Mouse (Mus musculus): ENCODE results near the gene Oaf. TPM values are rescaled to one million over a fixed set of nuclear protein-coding genes. Genes with fewer than 3 reads are reported as not detected.
A peak's percentile ranks its signal among the peaks of the same experiment; 100 is the strongest.

Oaf gene
- polyA plus RNA-seq, 1 experiment from 2014 or later, result 86.1 TPM

DNA sequence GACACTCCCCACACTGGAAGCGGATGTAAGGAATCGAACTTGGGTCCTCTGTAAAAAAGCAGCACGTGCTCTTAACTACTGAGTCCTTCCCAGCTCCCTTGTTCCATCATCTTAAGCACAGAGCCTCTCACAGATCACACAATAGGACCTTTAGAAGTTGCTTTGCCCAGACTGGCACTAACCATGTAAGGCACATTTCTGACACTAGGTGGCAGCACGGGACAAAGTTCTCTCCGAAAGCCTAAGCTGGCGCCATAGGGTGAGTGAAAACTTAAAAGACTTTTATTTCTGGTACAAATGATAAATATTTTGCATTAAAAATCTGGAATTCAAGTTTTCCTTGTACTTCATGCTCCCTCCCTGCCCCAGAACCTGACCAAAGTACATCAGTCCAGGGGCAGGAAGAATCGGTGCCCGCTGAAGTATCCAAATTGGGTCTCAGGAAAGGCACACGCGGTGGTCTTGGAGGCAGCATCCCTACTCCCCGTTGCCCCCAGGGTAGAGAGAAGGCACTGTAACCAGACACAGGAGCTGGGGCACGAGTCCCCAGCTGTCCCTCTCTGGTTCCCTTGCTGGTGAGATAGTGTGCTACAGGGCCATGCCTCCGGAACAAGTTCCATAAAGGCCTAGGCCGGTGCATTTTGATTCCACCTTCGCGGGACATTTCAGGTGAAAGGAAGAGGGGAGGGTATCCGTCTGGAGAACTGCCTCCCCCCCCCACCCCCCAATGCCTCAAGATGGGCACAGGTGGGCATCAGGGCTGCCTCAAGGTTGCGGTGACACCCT lies 17.9 kb downstream of the Oaf start:
- Histone ChIP-seq H3K27ac (peak overlapping the region; percentile 80), H3K4me1 (peaks cover 28% of the 10 kb centered on the region), H3K27me3 (no peaks in the 10 kb centered on the region), H3K4me3 (no peak overlapping the region), H3K9me3 (no peaks in the 10 kb centered on the region), H3K36me3 (peaks cover 56% of the 10 kb centered on the region), H3K9ac (no peak overlapping the region), H3K4me2 (peak overlapping the region; percentile 5; the same call in 1 of the 2 replicates)
- peak; percentile 39; the same call in 1 of the 2 replicates for ATAC-seq (ENCODE audit: insufficient number of reproducible peaks, insufficient read depth, low FRiP score, low TSS enrichment, low read depth)
- WGBS, result 27% methylated on average over 18 of the region's 18 CpGs

DNA sequence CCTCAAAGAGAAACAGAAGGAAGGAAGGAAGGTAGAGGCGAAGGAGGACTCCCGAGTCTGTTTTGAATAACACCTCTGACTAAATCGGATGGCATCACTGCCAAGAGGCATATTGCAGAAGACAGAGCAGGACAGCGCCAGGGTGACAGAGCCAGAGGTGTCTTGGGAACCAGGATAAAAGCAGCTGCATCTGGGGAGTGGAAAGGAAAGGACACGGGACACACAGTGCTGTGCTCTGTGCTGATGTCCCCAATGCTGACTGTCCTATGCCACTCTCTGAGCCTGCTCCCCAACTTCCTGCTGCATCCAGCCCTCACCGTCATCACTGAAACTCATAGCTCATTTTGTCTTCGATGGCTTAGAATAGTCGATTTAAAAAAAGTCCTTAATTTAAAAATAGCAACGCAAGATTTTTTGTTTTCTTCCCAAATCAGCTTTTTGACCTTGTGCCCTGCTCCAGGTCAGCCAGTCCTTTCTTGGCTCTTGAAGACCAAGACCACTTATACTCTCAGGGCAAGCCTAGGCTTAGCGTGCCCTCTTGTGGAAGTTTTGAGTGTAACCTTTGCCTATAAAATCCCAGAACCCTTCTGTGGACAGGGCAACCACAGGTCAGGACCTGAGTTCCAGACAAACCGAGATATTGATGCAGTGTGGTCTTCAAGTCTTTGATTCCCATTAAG lies 28.8 kb downstream of the Oaf start:
- Histone ChIP-seq H3K4me2 (peak overlapping the region; percentile 40), H3K9ac (no peak overlapping the region), H3K4me3 (no peak overlapping the region), H3K27ac (peak overlapping the region; percentile 39; the same call in 1 of the 2 replicates), H3K36me3 (no peaks in the 10 kb centered on the region), H3K4me1 (peaks cover 17% of the 10 kb centered on the region), H3K9me3 (no peaks in the 10 kb centered on the region), H3K27me3 (peaks cover 14% of the 10 kb centered on the region)
- peak; percentile 56; the same call in 1 of the 2 replicates for ATAC-seq (ENCODE audit: insufficient number of reproducible peaks, insufficient read depth, low FRiP score, low TSS enrichment, low read depth)
- WGBS, result 18% methylated on average over 11 of the region's 11 CpGs

DNA sequence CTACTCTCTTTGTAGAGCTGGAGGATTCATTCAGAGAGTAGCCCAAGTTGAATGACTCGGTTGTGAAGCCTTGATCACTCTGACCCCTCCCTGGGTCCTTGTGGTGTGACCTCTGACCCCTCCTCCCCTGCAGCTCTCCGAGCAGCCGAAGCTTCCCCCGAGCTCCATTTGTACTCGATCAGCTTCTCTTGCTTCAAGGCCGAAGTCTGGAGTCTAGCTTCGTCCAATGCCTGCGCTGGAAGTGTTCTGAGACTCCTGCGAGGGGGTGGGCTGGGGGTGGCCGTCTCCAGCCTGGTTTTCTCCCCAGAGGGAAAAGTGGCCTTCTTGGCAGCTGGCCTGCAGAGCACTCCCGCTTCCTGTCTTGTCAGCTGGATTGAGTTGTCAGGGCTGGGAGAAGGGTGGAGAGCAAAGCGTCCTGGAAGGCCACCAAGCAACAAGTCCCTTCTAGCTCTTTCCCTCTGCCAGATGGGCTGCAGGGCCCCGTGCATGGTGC lies 29.5 kb downstream of the Oaf start, which contains the start of gene Pou2f3:
TSS of gene Pou2f3 (minus strand) at position 180 of the 493 bp plus-strand sequence.
- peaks cover 21% of the 10 kb centered on the region for H3K27me3 ChIP-seq
- H3K4me2 ChIP-seq, result peak within 1 kb of the TSS; percentile 40
- H3K4me3 ChIP-seq, result peak within 1 kb of the TSS; percentile 4; the same call in 1 of the 2 replicates
- peaks cover 23% of the 10 kb centered on the region for H3K4me1 ChIP-seq
- H3K9ac ChIP-seq, result peak within 1 kb of the TSS; percentile 23; the same call in 1 of the 2 replicates
- peak within 1 kb of the TSS; percentile 39; the same call in 1 of the 2 replicates for H3K27ac ChIP-seq
- no peaks in the 10 kb centered on the region for H3K36me3 ChIP-seq
- WGBS, result 3% methylated on average over 13 of the region's 13 CpGs
- no peaks in the 10 kb centered on the region for H3K9me3 ChIP-seq
- 0 out of 2 replicates have a peak, but pooled peaks have one; percentile 50 for ATAC-seq (ENCODE audit: insufficient number of reproducible peaks, insufficient read depth, low FRiP score, low TSS enrichment, low read depth)

DNA sequence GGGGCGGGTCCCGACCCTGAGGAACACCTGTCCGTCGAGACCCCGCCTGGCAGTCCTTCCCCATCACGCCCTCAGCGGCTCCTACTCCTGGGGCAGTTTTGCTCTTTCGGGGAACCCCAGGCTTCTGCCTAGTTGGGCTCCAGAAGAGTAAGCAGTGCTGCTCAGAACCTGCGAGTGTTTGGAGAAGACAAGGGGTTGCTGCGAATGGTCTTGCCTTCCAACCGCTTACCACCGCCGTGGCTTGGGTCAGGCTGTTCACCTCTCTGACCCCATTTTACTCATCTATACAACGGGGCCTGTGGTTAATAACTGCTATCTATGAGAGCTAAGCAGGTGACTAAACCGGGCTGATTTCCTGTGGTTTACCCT lies 33.7 kb downstream of the Oaf start:
- Histone ChIP-seq H3K4me2 (peak overlapping the region; percentile 81), H3K9ac (peak overlapping the region; percentile 63), H3K4me1 (peaks cover 27% of the 10 kb centered on the region), H3K4me3 (peak overlapping the region; percentile 45), H3K9me3 (no peaks in the 10 kb centered on the region), H3K36me3 (no peaks in the 10 kb centered on the region), H3K27ac (no peak overlapping the region), H3K27me3 (peaks cover 53% of the 10 kb centered on the region)
- no peak for ATAC-seq (ENCODE audit: insufficient number of reproducible peaks, insufficient read depth, low FRiP score, low TSS enrichment, low read depth)
- WGBS, result 5% methylated on average over 15 of the region's 15 CpGs

DNA sequence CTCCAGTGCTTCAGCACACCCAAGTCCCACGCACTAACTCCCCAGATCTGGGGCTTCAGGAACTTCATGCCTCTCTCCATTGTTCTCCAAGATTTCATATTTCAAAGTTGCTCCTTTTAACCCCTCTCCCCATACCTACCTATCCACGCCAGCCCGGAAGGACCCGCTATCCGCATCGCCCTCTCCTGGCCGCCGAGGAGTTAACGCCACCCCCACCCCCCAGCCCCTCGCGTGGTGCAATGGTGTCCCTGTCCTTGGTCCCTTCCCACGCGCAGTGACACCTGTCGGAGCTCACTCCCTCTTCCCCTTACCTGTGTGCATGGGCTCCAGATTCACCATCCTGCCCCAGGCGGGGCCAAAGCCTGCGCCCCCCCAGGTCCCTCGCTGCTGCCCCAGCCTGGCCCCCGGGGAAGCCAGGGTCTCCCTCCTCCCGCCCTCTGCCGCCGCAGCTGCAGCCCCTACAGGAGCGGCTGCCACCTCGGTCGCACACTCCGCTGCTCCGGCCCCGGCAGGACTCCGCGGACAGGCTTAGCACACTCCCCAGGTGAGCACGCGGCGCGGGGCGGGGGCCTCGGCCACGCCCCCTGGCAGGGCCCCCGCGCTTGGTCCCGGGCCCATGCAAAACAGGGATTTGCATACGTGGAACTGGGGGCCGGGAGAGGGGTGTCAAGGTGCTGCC lies 34.2 kb downstream of the Oaf start:
- Histone ChIP-seq H3K9ac (peak overlapping the region; percentile 63), H3K27me3 (peaks cover 53% of the 10 kb centered on the region), H3K4me2 (peak overlapping the region; percentile 81), H3K36me3 (no peaks in the 10 kb centered on the region), H3K27ac (no peak overlapping the region), H3K4me3 (peak overlapping the region; percentile 45), H3K4me1 (peaks cover 26% of the 10 kb centered on the region), H3K9me3 (no peaks in the 10 kb centered on the region)
- ATAC-seq (ENCODE audit: insufficient number of reproducible peaks, insufficient read depth, low FRiP score, low TSS enrichment, low read depth), result no peak
- WGBS, result 3% methylated on average over 41 of the region's 41 CpGs

DNA sequence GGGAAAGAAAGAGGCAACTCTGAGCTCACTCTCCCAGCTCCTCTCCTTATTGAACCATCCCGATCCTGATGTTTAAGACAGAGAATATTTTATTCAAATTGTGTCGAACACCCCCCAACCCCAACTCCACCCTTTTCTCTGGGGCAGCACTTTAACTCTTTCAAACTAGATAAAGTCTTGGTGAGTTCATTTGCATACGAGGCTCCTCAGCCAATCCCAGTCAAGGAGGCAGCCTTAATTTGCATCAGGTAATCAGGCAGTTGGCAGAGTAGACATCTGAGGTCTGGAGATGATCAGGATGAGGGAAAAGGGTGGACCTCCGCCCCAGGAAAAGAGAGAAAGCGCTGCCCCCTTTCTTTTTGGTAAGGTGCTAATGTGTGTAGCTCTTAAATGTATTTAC lies 39.5 kb downstream of the Oaf start:
- H3K27ac ChIP-seq, result no peak overlapping the region
- H3K36me3 ChIP-seq, result no peaks in the 10 kb centered on the region
- no peak overlapping the region for H3K9ac ChIP-seq
- H3K9me3 ChIP-seq, result no peaks in the 10 kb centered on the region
- H3K4me1 ChIP-seq, result peaks cover 16% of the 10 kb centered on the region
- peaks cover 42% of the 10 kb centered on the region for H3K27me3 ChIP-seq
- H3K4me2 ChIP-seq, result peak overlapping the region; percentile 47
- no peak for ATAC-seq (ENCODE audit: insufficient number of reproducible peaks, insufficient read depth, low FRiP score, low TSS enrichment, low read depth)
- 0 out of 2 replicates have a peak overlapping the region, but pooled peaks have one; percentile 0 for H3K4me3 ChIP-seq
- 7% methylated on average over 5 of the region's 5 CpGs for WGBS

DNA sequence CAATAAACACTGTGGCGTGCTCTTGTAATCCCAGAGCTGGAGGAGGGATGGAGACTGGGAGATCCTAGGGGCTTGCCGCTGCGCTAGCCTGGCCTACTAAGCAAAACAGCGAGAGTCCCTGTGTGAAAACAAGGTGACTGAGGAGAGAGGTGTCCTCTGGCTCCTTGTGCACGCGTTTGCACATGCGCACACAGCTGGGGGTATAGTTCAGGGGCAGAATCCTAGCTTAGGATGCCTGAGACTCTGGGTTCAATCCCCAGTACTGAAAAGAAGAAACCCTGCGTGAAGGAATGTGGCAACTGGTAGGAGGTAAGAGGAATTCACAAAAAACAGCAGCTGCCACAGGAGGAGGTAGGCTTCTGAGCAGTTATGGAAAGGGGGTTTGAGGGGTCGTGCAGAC lies 45.7 kb downstream of the Oaf start:
- 13% methylated on average over 9 of the region's 9 CpGs for WGBS

DNA sequence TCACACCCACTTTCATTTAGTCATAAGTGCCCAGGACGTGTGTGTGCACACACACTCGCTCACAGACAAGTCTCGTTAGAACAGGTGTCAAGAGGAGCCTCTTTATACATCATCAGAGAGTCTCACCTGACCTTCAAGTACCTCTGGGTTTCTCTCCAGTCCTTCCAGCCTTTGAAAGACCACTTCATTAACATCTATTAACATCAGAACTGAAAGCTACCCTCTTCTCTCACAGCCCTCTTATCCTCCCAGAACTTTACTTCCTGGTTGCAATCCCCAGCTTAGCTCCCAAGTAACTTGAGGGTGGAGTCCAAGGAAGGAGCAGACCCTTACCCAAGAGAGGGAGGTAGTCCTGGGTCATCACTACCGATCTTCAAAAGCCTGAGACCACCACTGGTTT lies 48.1 kb downstream of the Oaf start:
- no peak overlapping the region for H3K4me2 ChIP-seq
- no peak overlapping the region for H3K27ac ChIP-seq
- no peaks in the 10 kb centered on the region for H3K9me3 ChIP-seq
- H3K36me3 ChIP-seq, result no peaks in the 10 kb centered on the region
- 60% methylated on average over 4 of the region's 4 CpGs for WGBS
- H3K27me3 ChIP-seq, result peaks cover 11% of the 10 kb centered on the region
- no peaks in the 10 kb centered on the region for H3K4me1 ChIP-seq
- H3K9ac ChIP-seq, result no peak overlapping the region
- H3K4me3 ChIP-seq, result no peak overlapping the region
- ATAC-seq (ENCODE audit: insufficient number of reproducible peaks, insufficient read depth, low FRiP score, low TSS enrichment, low read depth), result no peak

More for the DNA sequence above, 45.7 kb downstream of the Oaf start:
- no peak overlapping the region for H3K9ac ChIP-seq
- no peak overlapping the region for H3K4me3 ChIP-seq
- no peak overlapping the region for H3K4me2 ChIP-seq
- H3K36me3 ChIP-seq, result no peaks in the 10 kb centered on the region
- peaks cover 14% of the 10 kb centered on the region for H3K27me3 ChIP-seq
- no peaks in the 10 kb centered on the region for H3K4me1 ChIP-seq
- H3K9me3 ChIP-seq, result no peaks in the 10 kb centered on the region
- no peak overlapping the region for H3K27ac ChIP-seq
- ATAC-seq (ENCODE audit: insufficient number of reproducible peaks, insufficient read depth, low FRiP score, low TSS enrichment, low read depth), result no peak

DNA sequence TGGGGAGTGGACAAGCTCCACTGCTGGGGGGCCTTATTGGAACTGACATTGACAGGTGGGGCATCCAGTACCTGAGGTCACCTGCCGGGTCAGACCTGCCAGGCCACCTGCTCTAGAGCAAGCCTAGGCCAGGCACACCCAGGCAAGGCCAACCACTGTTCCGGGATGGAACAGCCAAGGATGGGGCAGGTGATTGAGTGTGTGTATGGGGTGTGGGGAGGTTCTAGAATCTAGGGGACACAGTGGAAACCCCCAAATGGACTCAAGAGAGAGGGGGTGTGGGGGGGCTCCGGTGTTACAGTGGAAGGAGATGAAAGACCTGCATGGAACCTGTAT lies 50.7 kb downstream of the Oaf start:
- Histone ChIP-seq H3K36me3 (no peaks in the 10 kb centered on the region), H3K9ac (no peak overlapping the region), H3K4me3 (no peak overlapping the region), H3K4me1 (no peaks in the 10 kb centered on the region), H3K27me3 (peaks cover 9% of the 10 kb centered on the region), H3K9me3 (no peaks in the 10 kb centered on the region), H3K4me2 (no peak overlapping the region), H3K27ac (no peak overlapping the region)
- ATAC-seq (ENCODE audit: insufficient number of reproducible peaks, insufficient read depth, low FRiP score, low TSS enrichment, low read depth), result no peak
- 65% methylated on average over 3 of the region's 3 CpGs for WGBS

DNA sequence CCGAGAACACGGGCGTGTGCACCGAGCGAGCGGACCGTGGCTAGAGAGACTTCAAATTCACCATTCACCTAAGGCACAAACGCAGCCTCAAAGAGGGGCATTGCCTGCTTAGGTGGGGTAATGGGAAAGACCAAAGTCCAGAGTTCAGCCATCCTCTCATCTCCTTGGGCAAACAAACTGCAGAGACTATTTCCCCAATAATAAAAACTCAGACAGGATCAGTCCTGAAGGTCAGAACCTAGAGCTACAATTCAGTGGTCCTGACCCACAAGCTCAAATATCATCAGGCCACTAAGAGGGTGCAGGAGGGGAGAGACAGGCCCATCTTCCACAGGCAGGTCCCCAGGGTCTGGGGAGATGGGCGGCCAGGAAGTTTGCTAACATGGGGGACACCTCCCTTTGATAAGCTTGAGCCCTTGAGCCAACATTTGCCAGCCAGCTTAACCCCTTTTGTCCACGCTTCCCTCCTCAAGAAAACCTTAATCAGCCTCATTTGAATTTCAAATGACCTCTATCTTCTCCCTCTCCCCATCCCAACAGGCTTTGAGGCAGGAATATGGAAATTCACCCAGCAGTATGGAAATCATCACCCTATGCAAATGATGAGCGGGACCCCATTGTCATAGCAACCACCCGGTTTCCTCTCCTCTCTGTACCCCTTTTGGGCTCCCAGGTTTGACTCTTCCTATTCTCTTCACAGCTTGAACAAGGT lies 51.2 kb downstream of the Oaf start:
- Histone ChIP-seq H3K27me3 (peaks cover 4% of the 10 kb centered on the region), H3K9me3 (no peaks in the 10 kb centered on the region), H3K27ac (no peak overlapping the region), H3K9ac (no peak overlapping the region), H3K4me3 (no peak overlapping the region), H3K4me2 (no peak overlapping the region), H3K36me3 (no peaks in the 10 kb centered on the region), H3K4me1 (no peaks in the 10 kb centered on the region)
- ATAC-seq (ENCODE audit: insufficient number of reproducible peaks, insufficient read depth, low FRiP score, low TSS enrichment, low read depth), result no peak
- WGBS, result 70% methylated on average over 12 of the region's 12 CpGs

DNA sequence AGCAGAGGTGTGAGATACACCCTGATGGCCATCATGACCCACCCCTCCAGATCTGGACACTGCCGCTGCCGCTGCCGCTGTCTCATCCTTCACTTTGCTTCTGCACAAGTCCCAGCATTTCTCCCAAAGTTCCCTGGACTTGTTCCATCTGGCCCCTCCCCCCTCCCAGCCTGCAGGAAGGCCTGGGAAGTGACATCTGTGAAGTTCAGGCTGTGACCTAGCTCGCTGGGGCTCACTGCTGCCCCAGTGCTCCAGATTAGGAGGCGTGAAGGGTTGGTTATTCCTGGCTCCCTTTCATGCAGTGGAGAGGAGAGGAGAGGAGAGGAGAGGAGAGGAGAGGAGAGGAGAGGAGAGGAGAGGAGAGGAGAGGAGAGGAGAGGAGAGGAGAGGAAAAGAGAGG lies 60.1 kb downstream of the Oaf start:
- H3K27ac ChIP-seq, result no peak overlapping the region
- WGBS, result 57% methylated on average over 5 of the region's 5 CpGs
- no peak overlapping the region for H3K4me2 ChIP-seq
- no peak overlapping the region for H3K4me3 ChIP-seq
- H3K27me3 ChIP-seq, result no peaks in the 10 kb centered on the region
- no peak for ATAC-seq (ENCODE audit: insufficient number of reproducible peaks, insufficient read depth, low FRiP score, low TSS enrichment, low read depth)
- H3K36me3 ChIP-seq, result no peaks in the 10 kb centered on the region
- no peaks in the 10 kb centered on the region for H3K9me3 ChIP-seq
- H3K9ac ChIP-seq, result no peak overlapping the region
- H3K4me1 ChIP-seq, result no peaks in the 10 kb centered on the region
